Mouse (Mus musculus) liver, embryonic 14.5 days (tissue): ENCODE measurements around the gene Nmnat1.

Experiments
- CTCF ChIP-seq: IDR thresholded peaks from 2 replicates; pipeline ENCODE4 v1.5.1; 2016; ENCODE audit warnings: antibody characterized with exemption, low read depth, control low read depth
- EP300 ChIP-seq: IDR thresholded peaks from 2 replicates; pipeline ENCODE4 v1.6.1; 2016; ENCODE audit warnings: antibody characterized with exemption, low read depth

GRCm38 (mm10) chr4:149445868-149446267 lies 39.1 kb downstream of the Nmnat1 start:
- no peak for TF ChIP-seq CTCF
- no peak for TF ChIP-seq EP300
